Mouse (Mus musculus) limb, embryonic 10.5 days (tissue): ENCODE results near the gene Hpcal1. TPM values are rescaled to one million over a fixed set of nuclear protein-coding genes. Genes with fewer than 3 reads are reported as not detected.
A peak's percentile ranks its signal among the peaks of the same experiment; 100 is the strongest.
"Not testable (repeated sequence)": the region's sequence is repeated elsewhere in the genome, so short reads cannot be mapped to it uniquely, and the experiment has no call there.

ENCODE experiments used
- DNase-seq: peaks from one replicate; pipeline ENCODE4 v3.0.0-alpha.2; 2017; ENCODE audit warnings: low spot score
- H3K27ac ChIP-seq: fragments of 300-500 bp; sonication (generic); 2 replicates; pipeline ENCODE4 v1.5.1; 2016; ENCODE audit warnings: mild to moderate bottlenecking
- H3K27me3 ChIP-seq: fragments of 300-500 bp; sonication (generic); 2 replicates; pipeline ENCODE4 v1.6.1; 2016; ENCODE audit warnings: low read depth, mild to moderate bottlenecking; ENCODE audit not compliant: poor library complexity, severe bottlenecking
- H3K36me3 ChIP-seq: fragments of 300-500 bp; sonication (generic); 2 replicates; pipeline ENCODE4 v1.6.1; 2016; ENCODE audit warnings: mild to moderate bottlenecking, moderate library complexity
- H3K4me1 ChIP-seq: fragments of 300-500 bp; sonication (generic); 2 replicates; pipeline ENCODE4 v1.6.1; 2016
- H3K4me3 ChIP-seq: fragments of 300-500 bp; sonication (generic); 2 replicates; pipeline ENCODE4 v1.5.1; 2016; ENCODE audit warnings: mild to moderate bottlenecking, moderate library complexity
- H3K9me3 ChIP-seq: fragments of 300-500 bp; sonication (generic); replicated peaks from 2 replicates; pipeline ENCODE4 v1.6.1; 2016; ENCODE audit warnings: mild to moderate bottlenecking
- WGBS: fragments of 180-500 bp; shearing (Covaris S2); methylation state at CpG from one replicate; pipeline ENCODE4 v1.1.7; 2016; 5-methylcytosine and 5-hydroxymethylcytosine counted together
- polyA plus RNA-seq: library from polyadenylated mRNA; unstranded; fragments of >200 nt; fragmentation: Nextera tagmentation; extraction: Ambion mirVana; gene quantifications from 2 replicates; pipeline ENCODE4 v1.2.1, GENCODE M21; 2016

Gene Hpcal1
- polyA plus RNA-seq, 1 experiment from 2014 or later: 34.2 TPM

DNA sequence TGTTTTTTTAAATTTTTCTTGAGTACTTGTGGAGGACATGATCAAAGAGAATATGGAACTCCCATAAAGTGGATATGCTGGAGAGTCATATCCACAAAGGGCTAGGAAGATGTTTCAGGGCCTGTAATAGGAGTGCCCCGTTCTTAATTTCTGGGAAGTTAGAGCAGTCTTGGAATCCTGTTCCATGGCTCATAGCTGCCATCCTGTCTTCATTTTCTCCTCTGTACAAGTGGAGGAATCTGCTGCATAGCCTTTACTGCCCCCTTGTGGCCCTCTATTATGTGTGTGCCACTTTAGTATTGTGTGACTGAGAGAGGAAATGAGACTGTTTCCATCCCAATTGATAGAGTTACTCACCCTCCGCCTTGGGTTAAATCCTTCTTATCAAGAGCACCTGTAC lies 117.9 kb downstream of the Hpcal1 start:
- H3K36me3 ChIP-seq: no peaks in the 10 kb centered on the region
- H3K27me3 ChIP-seq: no peaks in the 10 kb centered on the region
- no peaks in the 10 kb centered on the region for H3K4me1 ChIP-seq
- WGBS: 53% methylated on average over 2 of the region's 2 CpGs
- no peaks in the 10 kb centered on the region for H3K9me3 ChIP-seq
- DNase-seq: peak; percentile 66
- no peak overlapping the region for H3K4me3 ChIP-seq
- no peak overlapping the region for H3K27ac ChIP-seq

- 79% methylated on average over 1 of the region's 1 CpGs for WGBS
- H3K4me1 ChIP-seq, DNase-seq, H3K27me3 ChIP-seq, H3K4me3 ChIP-seq, H3K36me3 ChIP-seq, H3K27ac ChIP-seq, H3K9me3 ChIP-seq: not testable (repeated sequence)
These were observed 144.6 kb downstream of the Hpcal1 start for GRCm38 (mm10) chr12:17835279-17835678.

Other genes with a start within 250 kb of the Hpcal1 start
- gene Odc1, start 146.1 kb upstream of the Hpcal1 start, polyA plus RNA-seq: 289 and 351 TPM in 2 replicates